Mouse (Mus musculus) MEL (cell line): ENCODE results near the gene Pnpla5.

Source experiments
- CTCF ChIP-seq, 3 experiments: IDR thresholded peaks in 2 of 3; conservative IDR thresholded peaks in 1 of 3; 2 replicates each; pipeline ENCODE4 v1.5.1; 2011 to 2012; ENCODE audit warnings: low read length in 3 of 3, low read depth in 2 of 3, mild to moderate bottlenecking in 2 of 3, improper control_type of control experiment in 1 of 3, inconsistent platforms in 1 of 3, mixed read lengths in 1 of 3, moderate library complexity in 1 of 3; ENCODE audit not compliant: control insufficient read depth in 1 of 3, insufficient read depth in 1 of 3, poor library complexity in 1 of 3, severe bottlenecking in 1 of 3
- EP300 ChIP-seq, 2 experiments: IDR thresholded peaks; 2 replicates each; pipeline ENCODE4 v1.6.1; 2011; ENCODE audit warnings: improper control_type of control experiment in 2 of 2, low read length in 2 of 2, low read depth in 1 of 2, mild to moderate bottlenecking in 1 of 2
- HCFC1 ChIP-seq: IDR thresholded peaks from 2 replicates; pipeline ENCODE4 v1.6.1; 2012; ENCODE audit warnings: low read depth, mild to moderate bottlenecking, inconsistent platforms, low read length, improper control_type of control experiment, moderate library complexity
- MXI1 ChIP-seq: IDR thresholded peaks from 2 replicates; pipeline ENCODE4 v1.6.1; 2011; ENCODE audit warnings: mild to moderate bottlenecking, low read depth, low read length, improper control_type of control experiment
- NELFE ChIP-seq: IDR thresholded peaks from 2 replicates; pipeline ENCODE4 v1.6.1; 2011; ENCODE audit warnings: low read depth, low read length, improper control_type of control experiment
- POLR2A ChIP-seq, 2 experiments: IDR thresholded peaks; 2 replicates each; pipeline ENCODE4 v1.6.1; 2011 to 2012; ENCODE audit warnings: low read length in 2 of 2, mild to moderate bottlenecking in 2 of 2, control low read depth in 1 of 2, improper control_type of control experiment in 1 of 2, low read depth in 1 of 2, moderate library complexity in 1 of 2; ENCODE audit not compliant: control insufficient read depth in 1 of 2, insufficient read depth in 1 of 2, poor library complexity in 1 of 2
- POLR2AphosphoS2 ChIP-seq: IDR thresholded peaks from 2 replicates; pipeline ENCODE4 v1.6.1; 2011; ENCODE audit warnings: low read length, improper control_type of control experiment
- TCF12 ChIP-seq: IDR thresholded peaks from 2 replicates; pipeline ENCODE4 v1.6.1; 2014; ENCODE audit warnings: low read depth, mild to moderate bottlenecking, inconsistent platforms, low read length, improper control_type of control experiment, moderate library complexity

- TF ChIP-seq NELFE (no peak), CTCF (IDR thresholded peaks at IDR 0.05 in 2 of 3, conservative IDR thresholded peaks at IDR 0.05 in 1 of 3; ENCODE audit: control insufficient read depth in 1 of 3, insufficient read depth in 1 of 3, low read depth in 2 of 3, low read length in 3 of 3, poor library complexity in 1 of 3, severe bottlenecking in 1 of 3) (no peak), POLR2A (IDR thresholded peaks at IDR 0.05; ENCODE audit: control insufficient read depth in 1 of 2, insufficient read depth in 1 of 2, low read depth in 1 of 2, low read length in 2 of 2, poor library complexity in 1 of 2) (no peak), TCF12 (no peak), HCFC1 (no peak), POLR2AphosphoS2 (no peak), MXI1 (no peak), EP300 (IDR thresholded peaks at IDR 0.05; ENCODE audit: low read depth in 1 of 2, low read length in 2 of 2) (no peak)
Measured at GRCm38 (mm10) chr15:84065140-84065539, 57.8 kb downstream of the Pnpla5 start, which contains the start of gene Efcab6.
